Mouse (Mus musculus): ENCODE results near the gene Bud31. TPM values are rescaled to one million over a fixed set of nuclear protein-coding genes. Genes with fewer than 3 reads are reported as not detected.

The Bud31 gene
- polyA plus RNA-seq, 1 experiment from 2014 or later, result 250 TPM

- Histone ChIP-seq H3K9me3 (ENCODE audit: control insufficient read depth, low read length) (no peaks in the 10 kb centered on the region), H3K4me2 (ENCODE audit: low read depth) (no peak overlapping the region), H3K36me3 (ENCODE audit: control insufficient read depth, insufficient read depth, low read length) (no peaks in the 10 kb centered on the region), H3K4me3 (ENCODE audit: low read depth, low read length) (no peak overlapping the region), H3K4me1 (ENCODE audit: control insufficient read depth, insufficient read depth, low read length) (peaks cover 6% of the 10 kb centered on the region), H3K27ac (ENCODE audit: low read depth, low read length) (no peak overlapping the region), H3K27me3 (ENCODE audit: control insufficient read depth, insufficient read depth, low read length) (no peaks in the 10 kb centered on the region), H3K9ac (ENCODE audit: low read length) (no peak overlapping the region)
- DNase-seq (ENCODE audit: low spot score) (no peak), ATAC-seq (ENCODE audit: insufficient read depth, low FRiP score, low TSS enrichment) (no peak)
- WGBS, result 89% methylated on average over 15 of the region's 15 CpGs
Observed at GRCm38 (mm10) chr5:145165184-145165583, 25.0 kb downstream of the Bud31 start.

- H3K27me3 ChIP-seq (ENCODE audit: control insufficient read depth, insufficient read depth, low read length), result no peaks in the 10 kb centered on the region
- H3K4me2 ChIP-seq (ENCODE audit: low read depth), result peak within 1 kb of the TSS; percentile 59
- peak within 1 kb of the TSS; percentile 91 for H3K9ac ChIP-seq (ENCODE audit: low read length)
- peak within 1 kb of the TSS; percentile 57 for H3K27ac ChIP-seq (ENCODE audit: low read depth, low read length)
- H3K36me3 ChIP-seq (ENCODE audit: control insufficient read depth, insufficient read depth, low read length), result no peaks in the 10 kb centered on the region; the same call in 1 of the 2 replicates
- DNase-seq (ENCODE audit: low spot score), result peak; percentile 100
- H3K9me3 ChIP-seq (ENCODE audit: control insufficient read depth, low read length), result no peaks in the 10 kb centered on the region
- under 1% methylated on average over 51 of the region's 51 CpGs for WGBS
- peak; percentile 92 for ATAC-seq (ENCODE audit: insufficient read depth, low FRiP score, low TSS enrichment)
- H3K4me1 ChIP-seq (ENCODE audit: control insufficient read depth, insufficient read depth, low read length), result peaks cover 6% of the 10 kb centered on the region
- H3K4me3 ChIP-seq (ENCODE audit: low read depth, low read length), result peak within 1 kb of the TSS; percentile 87
Observed at GRCm38 (mm10) chr5:145166536-145167305, 26.6 kb downstream of the Bud31 start, which contains the start of the genes Ptcd1 and Cpsf4. TSS of gene Ptcd1 (minus strand) at chr5:145167108. TSS of gene Cpsf4 (plus strand) at chr5:145167213.

GRCm38 (mm10) chr5:145167306-145167661 lies 27.1 kb downstream of the Bud31 start:
- no peaks in the 10 kb centered on the region for H3K27me3 ChIP-seq (ENCODE audit: control insufficient read depth, insufficient read depth, low read length)
- H3K4me2 ChIP-seq (ENCODE audit: low read depth), result peak overlapping the region; percentile 59
- DNase-seq (ENCODE audit: low spot score), result no peak
- H3K36me3 ChIP-seq (ENCODE audit: control insufficient read depth, insufficient read depth, low read length), result peaks cover 3% of the 10 kb centered on the region; the same call in 1 of the 2 replicates
- no peaks in the 10 kb centered on the region for H3K9me3 ChIP-seq (ENCODE audit: control insufficient read depth, low read length)
- H3K27ac ChIP-seq (ENCODE audit: low read depth, low read length), result peak overlapping the region; percentile 56
- under 1% methylated on average over 28 of the region's 28 CpGs for WGBS
- peaks cover 6% of the 10 kb centered on the region for H3K4me1 ChIP-seq (ENCODE audit: control insufficient read depth, insufficient read depth, low read length)
- peak; percentile 48 for ATAC-seq (ENCODE audit: insufficient read depth, low FRiP score, low TSS enrichment)
- H3K9ac ChIP-seq (ENCODE audit: low read length), result peak overlapping the region; percentile 91
- H3K4me3 ChIP-seq (ENCODE audit: low read depth, low read length), result peak overlapping the region; percentile 87

GRCm38 (mm10) chr5:145178461-145178980 lies 38.4 kb downstream of the Bud31 start:
- Histone ChIP-seq H3K27ac (ENCODE audit: low read depth, low read length) (no peak overlapping the region), H3K9me3 (ENCODE audit: control insufficient read depth, low read length) (no peaks in the 10 kb centered on the region), H3K27me3 (ENCODE audit: control insufficient read depth, insufficient read depth, low read length) (no peaks in the 10 kb centered on the region), H3K4me2 (ENCODE audit: low read depth) (no peak overlapping the region), H3K36me3 (ENCODE audit: control insufficient read depth, insufficient read depth, low read length) (peaks cover 36% of the 10 kb centered on the region), H3K9ac (ENCODE audit: low read length) (no peak overlapping the region), H3K4me3 (ENCODE audit: low read depth, low read length) (no peak overlapping the region), H3K4me1 (ENCODE audit: control insufficient read depth, insufficient read depth, low read length) (no peaks in the 10 kb centered on the region)
- DNase-seq (ENCODE audit: low spot score) (no peak), ATAC-seq (ENCODE audit: insufficient read depth, low FRiP score, low TSS enrichment) (no peak)
- 90% methylated on average over 18 of the region's 18 CpGs for WGBS

- WGBS, result 84% methylated on average over 2 of the region's 2 CpGs
- Histone ChIP-seq H3K4me2 (ENCODE audit: low read depth) (no peak overlapping the region), H3K4me3 (ENCODE audit: low read depth, low read length) (no peak overlapping the region), H3K9ac (ENCODE audit: low read length) (no peak overlapping the region), H3K27me3 (ENCODE audit: control insufficient read depth, insufficient read depth, low read length) (no peaks in the 10 kb centered on the region), H3K27ac (ENCODE audit: low read depth, low read length) (no peak overlapping the region), H3K4me1 (ENCODE audit: control insufficient read depth, insufficient read depth, low read length) (peaks cover 2% of the 10 kb centered on the region), H3K36me3 (ENCODE audit: control insufficient read depth, insufficient read depth, low read length) (peaks cover 22% of the 10 kb centered on the region), H3K9me3 (ENCODE audit: control insufficient read depth, low read length) (no peaks in the 10 kb centered on the region)
- DNase-seq (ENCODE audit: low spot score) (no peak), ATAC-seq (ENCODE audit: insufficient read depth, low FRiP score, low TSS enrichment) (no peak)
Observed at GRCm38 (mm10) chr5:145185244-145185643, 45.1 kb downstream of the Bud31 start.

- H3K36me3 ChIP-seq (ENCODE audit: control insufficient read depth, insufficient read depth, low read length), result peaks cover 8% of the 10 kb centered on the region
- H3K4me2 ChIP-seq (ENCODE audit: low read depth), result no peak overlapping the region
Observed at GRCm38 (mm10) chr5:145189416-145189815, 49.3 kb downstream of the Bud31 start.

GRCm38 (mm10) chr5:145190373-145190772 lies 50.2 kb downstream of the Bud31 start:
- Histone ChIP-seq H3K27me3 (ENCODE audit: control insufficient read depth, insufficient read depth, low read length) (no peaks in the 10 kb centered on the region), H3K36me3 (ENCODE audit: control insufficient read depth, insufficient read depth, low read length) (peaks cover 10% of the 10 kb centered on the region), H3K9me3 (ENCODE audit: control insufficient read depth, low read length) (no peaks in the 10 kb centered on the region), H3K4me2 (ENCODE audit: low read depth) (peak overlapping the region; percentile 47), H3K4me3 (ENCODE audit: low read depth, low read length) (peak overlapping the region; percentile 82), H3K9ac (ENCODE audit: low read length) (peak overlapping the region; percentile 93), H3K4me1 (ENCODE audit: control insufficient read depth, insufficient read depth, low read length) (peaks cover 6% of the 10 kb centered on the region), H3K27ac (ENCODE audit: low read depth, low read length) (no peak overlapping the region)
- ATAC-seq (ENCODE audit: insufficient read depth, low FRiP score, low TSS enrichment) (no peak), DNase-seq (ENCODE audit: low spot score) (no peak)
- WGBS, result 65% methylated on average over 5 of the region's 5 CpGs

More at GRCm38 (mm10) chr5:145189416-145189815, 49.3 kb downstream of the Bud31 start:
- ATAC-seq (ENCODE audit: insufficient read depth, low FRiP score, low TSS enrichment), result no peak
- 92% methylated on average over 6 of the region's 6 CpGs for whole genome bisulfite sequencing
- no peaks in the 10 kb centered on the region for H3K9me3 ChIP-seq (ENCODE audit: control insufficient read depth, low read length)
- H3K4me3 ChIP-seq (ENCODE audit: low read depth, low read length), result no peak overlapping the region
- no peak overlapping the region for H3K27ac ChIP-seq (ENCODE audit: low read depth, low read length)
- peaks cover 6% of the 10 kb centered on the region for H3K4me1 ChIP-seq (ENCODE audit: control insufficient read depth, insufficient read depth, low read length)
- no peaks in the 10 kb centered on the region for H3K27me3 ChIP-seq (ENCODE audit: control insufficient read depth, insufficient read depth, low read length)
- no peak overlapping the region for H3K9ac ChIP-seq (ENCODE audit: low read length)
- DNase-seq (ENCODE audit: low spot score), result no peak

GRCm38 (mm10) chr5:145190875-145191798 lies 51.0 kb downstream of the Bud31 start:
- H3K9me3 ChIP-seq (ENCODE audit: control insufficient read depth, low read length), result no peaks in the 10 kb centered on the region
- H3K27ac ChIP-seq (ENCODE audit: low read depth, low read length), result peak overlapping the region; percentile 55; the same call in 1 of the 2 replicates
- peak overlapping the region; percentile 93 for H3K9ac ChIP-seq (ENCODE audit: low read length)
- peak; percentile 92 for ATAC-seq (ENCODE audit: insufficient read depth, low FRiP score, low TSS enrichment)
- peaks cover 6% of the 10 kb centered on the region for H3K4me1 ChIP-seq (ENCODE audit: control insufficient read depth, insufficient read depth, low read length)
- peaks cover 5% of the 10 kb centered on the region for H3K36me3 ChIP-seq (ENCODE audit: control insufficient read depth, insufficient read depth, low read length)
- 1% methylated on average over 41 of the region's 41 CpGs for WGBS
- peak overlapping the region; percentile 82 for H3K4me3 ChIP-seq (ENCODE audit: low read depth, low read length)
- DNase-seq (ENCODE audit: low spot score), result peak; percentile 95
- H3K27me3 ChIP-seq (ENCODE audit: control insufficient read depth, insufficient read depth, low read length), result no peaks in the 10 kb centered on the region
- peak overlapping the region; percentile 47 for H3K4me2 ChIP-seq (ENCODE audit: low read depth)

All from neural tube, embryonic 11.5 days (tissue).